Mouse (Mus musculus): ENCODE results near the gene Spon1.

The Spon1 gene

DNA sequence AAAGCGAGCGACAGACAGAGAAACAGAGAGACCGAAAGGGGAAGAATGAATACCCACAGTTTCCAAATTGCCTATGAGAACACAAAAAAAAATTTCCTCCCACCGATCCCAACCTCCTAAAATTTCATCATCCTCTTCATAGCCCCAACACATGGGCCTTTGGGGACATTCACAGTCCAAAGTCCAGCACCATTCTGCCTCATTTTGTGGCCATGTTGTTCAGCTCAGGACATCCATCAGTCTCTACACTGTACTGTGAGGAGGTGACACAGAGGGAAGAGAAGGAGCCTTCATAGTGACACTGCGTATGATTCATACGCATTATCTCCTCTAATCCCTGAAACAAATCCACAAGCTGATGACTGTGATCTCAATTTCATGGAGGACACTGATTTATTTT lies 12.7 kb downstream of the Spon1 start:
- DNase-seq (ENCODE audit: low spot score in 2 of 2): no peak

DNA sequence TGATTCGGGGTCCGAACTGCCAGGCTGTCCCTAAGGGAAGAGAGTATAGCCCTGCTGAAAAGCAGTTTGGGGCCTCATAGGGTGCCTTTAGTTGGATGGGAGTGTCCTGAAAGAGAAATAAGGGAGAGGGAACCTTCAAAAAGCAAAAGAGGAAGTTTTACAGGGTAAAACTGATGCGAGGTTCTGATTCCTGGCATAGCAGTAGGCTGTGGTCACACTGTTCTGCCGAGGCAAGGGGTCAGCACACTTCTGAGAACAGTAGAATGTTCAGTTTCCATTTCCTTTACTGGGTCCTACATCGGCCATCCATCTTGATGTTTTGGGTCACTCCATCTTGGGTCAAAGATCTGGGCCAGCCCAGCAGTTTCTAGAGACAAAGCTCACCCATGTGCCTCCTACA lies 14.5 kb downstream of the Spon1 start:
- no peak for DNase-seq (ENCODE audit: low spot score in 2 of 2)

DNA sequence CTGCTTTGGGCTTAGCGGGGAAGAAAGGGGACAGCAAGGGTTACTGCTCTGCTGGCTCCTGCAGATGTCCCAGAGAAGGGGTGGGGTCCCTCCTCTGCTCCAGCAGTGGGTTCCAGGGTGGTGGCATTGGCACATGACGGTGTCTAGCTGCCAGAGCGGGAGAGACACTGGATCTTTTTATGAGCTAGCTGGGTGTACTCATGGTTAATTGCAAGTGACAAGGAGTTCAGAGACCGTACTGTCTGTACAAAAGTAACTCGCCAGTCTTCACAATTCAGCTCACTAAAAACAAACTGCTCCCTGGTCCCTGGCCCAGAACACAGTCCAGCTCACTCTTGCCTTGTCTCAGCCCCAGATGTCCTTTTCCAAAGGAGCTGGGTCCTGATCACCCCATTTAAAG lies 26.2 kb downstream of the Spon1 start:
- peak in 1 of 2 experiments; percentile 34 for DNase-seq (ENCODE audit: low spot score in 2 of 2)

DNA sequence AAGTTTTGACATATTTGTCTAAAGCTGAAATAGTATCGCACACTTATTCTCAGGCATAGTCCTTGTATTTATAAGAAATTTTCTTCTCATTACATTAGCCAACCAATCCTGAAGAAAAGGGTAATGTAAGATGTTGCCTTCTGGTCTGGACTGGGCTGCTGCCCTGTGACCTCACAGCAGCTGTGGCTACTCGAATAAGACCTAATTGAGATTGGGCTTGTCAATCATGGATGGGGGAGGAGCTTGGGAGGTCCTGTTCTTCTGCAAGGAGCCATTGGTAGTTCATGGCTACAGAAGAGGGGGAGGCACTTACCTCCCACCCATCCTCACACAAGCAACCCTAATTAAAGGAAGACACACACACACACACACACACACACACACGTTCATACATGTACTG lies 27.1 kb downstream of the Spon1 start:
- DNase-seq (ENCODE audit: low spot score in 2 of 2): no peak

DNA sequence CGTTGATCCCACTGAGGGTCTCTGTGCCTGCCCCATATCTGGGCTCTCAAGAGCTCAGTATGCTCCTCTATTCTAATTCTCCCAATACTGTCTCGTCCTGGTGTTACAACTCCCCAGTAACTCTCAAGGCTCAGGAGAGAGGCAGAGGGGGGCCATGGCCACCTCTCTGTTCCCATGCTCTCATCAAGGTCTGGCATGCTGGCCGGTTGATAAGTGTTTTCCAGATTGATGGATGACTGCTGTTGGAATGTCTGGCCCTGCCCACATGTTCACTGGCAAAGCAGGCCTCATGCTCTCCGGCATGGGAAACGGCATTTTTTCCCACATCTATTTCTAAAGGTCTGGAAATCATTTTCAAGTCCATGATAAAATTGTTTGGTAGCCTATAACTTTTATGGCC lies 29.4 kb downstream of the Spon1 start:
- no peak for DNase-seq (ENCODE audit: low spot score in 2 of 2)

DNA sequence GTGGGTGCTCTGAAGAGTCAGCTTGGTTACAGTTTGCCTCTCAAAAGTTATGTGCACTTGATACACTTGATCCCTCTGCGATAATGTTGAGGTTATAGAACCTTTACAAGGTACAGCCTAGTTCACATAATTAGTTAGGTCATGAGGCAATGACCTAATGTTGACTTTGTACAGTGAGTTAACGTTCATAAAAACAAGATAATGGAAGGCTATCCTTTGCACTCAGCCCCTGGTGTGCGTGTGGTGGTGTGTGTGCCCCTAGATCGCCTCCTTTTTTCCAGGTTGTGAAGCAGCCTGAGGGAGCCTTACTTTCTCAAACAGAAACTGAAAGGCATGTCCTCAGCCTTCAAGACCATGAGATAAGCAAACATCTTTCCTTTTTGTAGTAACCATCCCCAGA lies 31.3 kb downstream of the Spon1 start:
- no peak for DNase-seq (ENCODE audit: low spot score in 2 of 2)

DNA sequence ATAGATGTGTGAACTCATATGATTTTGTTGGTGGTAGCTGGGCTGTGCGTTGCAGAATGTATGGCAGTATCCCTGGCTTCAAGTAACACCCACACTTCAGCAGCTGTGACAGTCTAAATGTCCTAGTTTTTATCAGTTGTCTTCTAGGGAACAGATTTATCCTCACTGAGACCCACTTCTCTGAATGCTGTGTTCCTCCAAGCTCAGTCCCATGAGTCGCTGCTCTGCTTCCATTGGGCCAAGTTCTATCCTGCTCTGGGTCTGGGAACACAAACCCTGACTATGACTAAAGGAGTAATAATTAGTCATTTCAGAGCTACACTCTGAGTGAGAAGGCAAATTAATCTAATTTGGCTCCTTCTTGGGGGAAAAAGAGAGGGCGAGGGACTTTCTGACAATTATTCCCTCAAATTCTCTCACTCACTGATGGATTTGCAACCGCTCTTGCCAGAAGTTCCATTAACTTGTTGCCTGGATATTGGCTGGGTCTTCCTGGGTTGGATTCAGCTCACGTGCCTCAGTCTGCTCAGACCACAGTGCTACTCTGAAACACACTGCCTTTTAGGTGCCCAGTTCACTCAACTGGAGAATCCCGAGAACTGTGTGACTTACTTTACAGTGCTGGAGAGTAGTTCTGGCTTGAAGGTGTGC lies 32.9 kb downstream of the Spon1 start:
- DNase-seq (ENCODE audit: low spot score in 2 of 2): no peak

DNA sequence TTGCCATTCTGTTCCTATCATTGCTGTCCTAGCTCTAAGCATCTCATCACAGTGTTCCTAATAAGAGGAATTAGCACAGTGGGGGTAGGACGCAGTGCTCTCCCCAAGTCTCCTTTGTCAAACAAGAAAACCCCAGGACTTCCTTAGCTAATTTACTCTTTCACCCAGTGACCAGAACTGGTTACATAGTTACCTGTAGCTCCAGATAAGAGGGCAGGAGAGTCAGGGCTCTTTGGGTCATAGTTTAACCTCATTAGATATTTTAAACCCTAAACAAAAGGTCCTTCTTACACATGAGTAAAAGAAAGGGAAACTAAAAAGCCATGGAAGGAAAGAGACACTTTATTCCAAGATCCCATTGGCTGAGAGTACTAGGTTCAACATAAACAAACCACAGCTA lies 44.0 kb downstream of the Spon1 start:
- DNase-seq (ENCODE audit: low spot score in 2 of 2): no peak

DNA sequence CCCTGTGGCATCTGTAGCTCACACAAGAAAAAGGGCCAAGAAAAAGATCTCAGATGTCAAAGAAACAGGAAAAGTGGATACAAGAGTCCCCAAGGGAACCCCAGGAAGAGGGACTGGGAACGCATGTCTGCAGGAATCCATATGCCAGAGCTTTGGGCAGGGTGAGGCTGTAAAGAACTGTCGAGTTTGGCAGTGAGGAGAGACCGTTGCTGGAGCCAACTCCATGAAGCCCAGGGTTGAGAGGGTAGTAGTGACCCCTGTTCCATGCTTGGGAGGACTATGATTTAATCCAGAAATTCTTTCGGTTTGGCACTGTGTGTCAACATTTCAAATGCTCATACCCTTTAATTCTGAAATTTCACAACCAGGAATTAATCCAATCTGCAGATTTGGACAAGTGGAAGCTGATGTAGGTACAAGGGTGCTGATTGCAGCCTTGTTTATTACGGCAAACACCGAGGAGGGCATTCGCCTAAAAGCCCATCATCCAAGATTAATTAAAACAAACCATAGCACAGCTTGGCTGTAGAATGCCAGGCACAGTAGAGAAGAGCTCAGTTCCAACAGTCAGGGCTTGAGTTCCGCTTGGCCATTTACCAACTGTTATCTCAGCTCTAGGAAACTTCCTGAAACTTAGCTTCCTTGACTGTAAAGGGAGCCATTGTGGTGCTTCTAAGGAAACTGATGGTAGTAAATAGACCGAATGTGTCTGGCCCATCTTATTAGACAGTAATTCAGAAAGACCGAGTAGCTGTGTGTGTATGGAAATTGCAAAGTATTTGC lies 45.8 kb downstream of the Spon1 start:
- DNase-seq (ENCODE audit: low spot score in 2 of 2): no peak

DNA sequence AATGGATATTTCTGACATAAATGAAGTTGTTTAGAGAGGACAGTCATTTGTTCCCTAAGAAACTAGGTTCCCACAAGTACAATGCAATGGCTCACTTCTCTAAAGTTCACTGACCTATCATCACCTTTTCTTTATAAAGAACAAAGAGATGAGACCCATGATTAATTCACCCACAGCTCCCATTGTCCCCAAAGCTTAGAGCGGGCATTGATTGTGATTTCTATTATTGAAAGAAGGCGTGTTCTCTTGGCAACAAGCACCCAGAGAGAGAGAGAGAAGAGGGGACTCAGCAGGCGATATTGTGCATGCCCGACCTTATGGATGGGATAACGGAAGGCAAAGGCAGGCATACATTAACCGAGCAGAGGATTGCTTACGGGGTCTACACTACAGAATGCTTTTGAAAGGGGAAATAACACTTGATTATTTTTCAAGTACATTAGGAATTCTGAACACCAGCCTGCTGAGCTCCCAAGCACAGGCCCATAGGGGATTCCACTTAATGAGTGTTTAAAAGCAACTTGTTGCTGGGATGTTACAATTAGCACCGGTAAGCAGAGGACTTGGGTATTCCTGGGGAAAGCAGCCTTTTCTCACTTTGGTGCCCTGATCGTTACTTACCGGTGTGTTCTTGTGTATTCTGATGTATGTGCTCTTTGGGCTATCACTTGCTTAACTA lies 48.4 kb downstream of the Spon1 start:
- no peak for DNase-seq (ENCODE audit: low spot score in 2 of 2)

DNA sequence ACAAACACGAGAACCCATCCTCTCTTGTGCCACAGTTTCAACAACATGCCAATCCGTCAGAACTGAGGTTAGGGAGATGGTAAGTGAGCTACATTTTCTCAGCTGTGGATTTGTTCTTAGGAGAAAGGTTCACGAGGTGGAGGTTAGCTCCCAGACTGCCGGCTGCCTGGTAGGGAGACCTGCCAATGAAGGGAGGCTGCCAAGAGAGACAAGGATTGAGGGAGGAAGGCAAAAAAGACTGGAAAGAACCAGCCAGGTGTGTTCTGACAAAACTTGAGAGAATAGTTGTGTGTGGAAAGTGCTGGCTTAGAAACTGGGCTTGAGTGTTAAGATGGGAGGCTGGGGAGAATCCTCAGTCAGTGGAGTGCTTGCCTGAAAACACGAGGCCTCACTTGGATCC lies 49.9 kb downstream of the Spon1 start:
- DNase-seq (ENCODE audit: low spot score in 2 of 2): no peak

DNA sequence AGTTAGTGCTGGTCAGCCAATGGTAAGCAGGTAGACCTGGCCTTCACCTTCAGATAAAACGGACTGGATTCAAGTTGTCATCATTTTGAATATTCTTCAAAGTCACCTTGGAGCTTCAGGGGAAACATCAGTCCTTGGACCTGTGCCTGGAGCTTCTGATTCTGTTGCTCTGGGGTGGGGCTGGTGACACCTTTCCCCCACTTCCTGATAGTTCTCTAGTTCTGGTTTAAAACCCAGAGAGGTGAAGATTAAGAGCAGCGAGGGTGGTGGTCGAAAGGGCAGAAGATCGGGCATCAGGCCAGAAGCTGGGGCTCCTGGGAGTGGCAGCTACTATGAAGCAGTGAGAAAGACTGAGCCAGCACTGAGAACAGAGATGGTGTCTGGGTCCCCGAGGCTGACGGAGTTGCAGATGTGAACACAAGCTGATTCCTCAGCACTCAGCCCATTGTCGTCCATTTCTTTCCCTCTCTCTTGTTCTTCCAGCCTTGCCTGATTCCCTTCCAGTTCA lies 51.1 kb downstream of the Spon1 start:
- DNase-seq (ENCODE audit: low spot score in 2 of 2): no peak

DNA sequence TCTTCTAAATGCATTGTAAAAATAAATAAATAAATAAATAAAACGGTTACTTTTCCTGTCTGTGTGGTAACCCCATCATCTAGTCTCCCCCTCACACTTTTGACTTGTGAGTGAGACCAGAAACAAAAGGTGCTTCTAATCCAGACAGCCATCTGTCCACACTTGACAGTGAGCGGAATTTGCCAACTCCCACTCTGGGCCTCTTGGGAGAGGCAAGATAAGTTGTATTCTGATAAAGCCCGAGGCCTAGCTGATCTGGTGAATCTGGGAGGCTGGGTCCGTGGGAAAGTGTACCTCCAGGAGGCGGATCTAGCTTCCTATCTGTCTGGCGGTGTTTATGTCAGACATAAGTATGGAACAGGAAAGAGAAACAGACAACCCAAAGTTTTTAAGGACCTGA lies 52.3 kb downstream of the Spon1 start:
- no peak for DNase-seq (ENCODE audit: low spot score in 2 of 2)

DNA sequence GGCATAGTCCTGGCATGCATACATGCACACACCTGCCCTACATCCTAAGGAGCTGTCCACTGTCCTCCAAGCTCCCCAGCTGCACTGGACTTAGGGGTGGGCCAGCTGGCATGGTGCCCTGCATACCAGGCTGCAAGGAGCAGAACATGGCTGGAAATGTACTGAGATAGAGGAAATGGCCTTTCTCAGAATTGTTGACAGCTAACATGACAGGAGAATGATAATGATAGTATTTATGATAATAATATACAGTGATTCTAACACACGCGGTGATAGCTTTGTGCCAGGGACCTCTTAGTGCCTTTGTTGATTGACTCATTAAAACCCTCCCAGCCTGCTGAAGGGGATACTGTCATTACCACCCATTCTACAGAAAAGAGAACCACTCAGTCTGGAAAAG lies 54.4 kb downstream of the Spon1 start:
- DNase-seq (ENCODE audit: low spot score in 2 of 2): no peak

DNA sequence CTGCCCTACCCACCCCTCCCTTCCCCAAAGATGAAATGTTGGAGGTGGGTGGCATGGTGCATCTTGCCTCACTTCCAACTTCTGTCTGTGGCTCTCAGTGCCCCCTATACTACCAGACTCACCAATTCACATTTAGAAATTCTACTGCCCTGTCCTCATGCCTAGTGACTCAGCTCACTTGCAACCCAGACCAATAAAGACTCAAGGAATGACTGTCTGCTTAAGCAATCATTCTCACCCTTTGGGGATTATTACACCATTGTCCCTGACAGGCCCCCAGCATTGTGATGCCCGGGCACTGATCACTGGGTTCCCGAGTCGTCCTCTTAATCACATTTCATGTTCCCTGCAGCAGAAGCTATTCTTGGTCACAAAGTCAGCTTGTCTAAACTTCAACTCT lies 57.2 kb downstream of the Spon1 start:
- no peak for DNase-seq (ENCODE audit: low spot score in 2 of 2)

DNA sequence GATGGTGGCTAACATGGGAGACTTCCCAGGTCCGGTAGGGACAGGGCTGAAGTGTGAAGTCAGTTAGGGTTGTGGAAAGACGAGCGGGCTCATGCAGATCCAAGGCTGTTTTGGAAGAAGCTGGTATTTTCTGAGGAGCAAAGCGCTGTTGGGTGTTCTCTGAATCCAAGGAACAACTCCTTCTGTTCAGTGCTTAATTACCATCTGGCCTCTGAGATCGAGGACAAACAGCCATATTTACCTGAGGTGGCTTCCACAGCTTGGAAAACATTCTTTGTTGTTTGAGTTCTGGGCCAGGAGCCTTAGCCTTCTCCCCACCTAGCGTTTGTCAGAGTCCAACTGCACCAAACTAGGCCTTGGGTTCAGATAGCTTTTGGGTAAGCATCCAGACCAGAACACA lies 58.9 kb downstream of the Spon1 start:
- DNase-seq (ENCODE audit: low spot score in 2 of 2): no peak

DNA sequence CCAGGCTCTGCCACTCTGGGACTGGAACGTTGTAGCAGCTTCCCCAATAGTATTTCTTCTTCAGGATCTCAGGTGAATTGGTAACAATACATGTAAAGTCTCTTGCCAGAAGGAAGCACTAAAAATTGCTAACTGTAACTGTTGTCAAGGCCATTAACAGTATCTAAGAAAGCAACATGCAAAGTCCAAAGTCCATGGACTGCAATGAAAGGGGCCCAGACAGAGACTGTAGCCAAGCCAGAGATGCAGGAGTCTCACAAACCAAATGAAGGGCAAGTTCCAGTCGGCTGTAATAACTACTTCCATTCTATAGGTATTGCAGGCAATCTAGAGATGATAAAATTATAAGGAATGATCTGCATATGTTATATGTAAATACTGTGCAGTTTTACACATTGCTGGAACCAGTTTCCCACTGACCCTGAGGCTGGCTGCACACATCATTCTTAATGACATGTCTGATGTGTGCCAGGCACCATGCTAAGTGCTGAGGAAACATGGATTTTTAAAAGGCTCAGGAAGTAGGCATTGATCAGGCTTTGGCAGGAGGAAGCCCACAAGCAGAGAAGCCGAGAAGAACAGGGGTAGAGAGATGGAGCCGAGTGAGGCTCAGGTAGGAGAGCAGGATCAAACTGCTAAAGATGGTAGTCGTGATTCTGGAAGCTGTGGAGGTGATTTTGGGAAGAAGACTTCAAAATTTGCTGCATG lies 59.9 kb downstream of the Spon1 start:
- DNase-seq (ENCODE audit: low spot score in 2 of 2): no peak

DNA sequence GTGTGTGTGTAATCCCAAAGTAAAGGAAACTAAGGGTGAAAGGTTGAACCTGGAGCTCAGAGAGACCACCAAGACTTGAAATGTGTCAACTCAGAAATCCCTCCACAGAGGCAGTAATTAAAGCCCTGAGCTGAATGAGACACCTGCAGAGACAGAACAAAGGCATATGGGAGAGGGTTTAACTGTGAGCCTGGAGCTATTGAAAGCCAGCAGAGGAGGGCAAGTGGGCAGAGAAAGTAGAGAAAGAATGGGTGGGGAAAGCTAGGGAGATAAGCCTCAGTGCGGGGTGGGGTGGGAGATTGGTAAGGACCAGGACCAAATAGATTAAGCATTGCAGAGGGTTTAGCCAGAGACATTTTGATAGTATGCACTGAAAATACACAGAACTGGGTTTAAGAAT lies 60.7 kb downstream of the Spon1 start:
- DNase-seq (ENCODE audit: low spot score in 2 of 2): no peak

DNA sequence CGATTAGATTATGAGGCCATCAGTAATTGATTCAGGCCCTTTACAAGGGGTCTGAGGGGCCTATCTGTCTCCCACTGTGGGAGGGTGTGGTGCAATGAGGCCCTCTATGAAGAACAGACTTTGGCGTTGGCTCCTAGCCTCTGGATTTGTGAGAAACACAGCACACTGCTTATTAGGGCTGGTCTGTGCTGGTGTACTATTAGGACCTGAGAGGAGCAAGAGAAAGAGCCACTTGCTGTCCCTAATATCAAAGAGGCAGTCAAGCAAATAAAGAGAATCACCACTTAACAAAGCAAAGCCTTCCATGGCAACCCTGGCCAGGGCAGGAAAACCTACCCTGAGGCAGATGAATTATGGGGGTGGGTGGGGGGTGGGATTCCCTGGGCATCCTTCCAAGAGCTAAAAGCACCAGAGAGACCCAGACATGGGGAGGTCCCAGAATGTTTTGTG lies 62.3 kb downstream of the Spon1 start:
- no peak for DNase-seq (ENCODE audit: low spot score in 2 of 2)

DNA sequence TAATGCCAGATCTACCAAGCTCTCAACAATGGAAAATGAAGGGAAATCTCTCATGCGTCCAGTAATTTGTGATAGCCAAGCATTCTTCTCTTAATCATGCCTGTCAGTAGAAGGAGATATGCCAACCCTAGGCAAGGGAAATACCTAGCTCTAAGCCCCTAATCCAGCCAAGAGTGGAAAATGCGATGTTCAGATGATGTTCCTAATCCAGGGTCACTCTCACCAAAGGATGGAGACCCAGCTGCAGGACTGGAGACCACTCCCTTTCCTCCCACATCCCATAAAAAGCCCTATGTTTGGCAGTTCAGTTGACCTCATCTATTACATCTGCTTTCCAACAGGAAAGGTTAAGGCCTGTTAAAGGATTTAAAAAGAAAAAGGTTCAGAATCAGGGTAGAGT lies 62.8 kb downstream of the Spon1 start:
- DNase-seq (ENCODE audit: low spot score in 2 of 2): no peak

DNA sequence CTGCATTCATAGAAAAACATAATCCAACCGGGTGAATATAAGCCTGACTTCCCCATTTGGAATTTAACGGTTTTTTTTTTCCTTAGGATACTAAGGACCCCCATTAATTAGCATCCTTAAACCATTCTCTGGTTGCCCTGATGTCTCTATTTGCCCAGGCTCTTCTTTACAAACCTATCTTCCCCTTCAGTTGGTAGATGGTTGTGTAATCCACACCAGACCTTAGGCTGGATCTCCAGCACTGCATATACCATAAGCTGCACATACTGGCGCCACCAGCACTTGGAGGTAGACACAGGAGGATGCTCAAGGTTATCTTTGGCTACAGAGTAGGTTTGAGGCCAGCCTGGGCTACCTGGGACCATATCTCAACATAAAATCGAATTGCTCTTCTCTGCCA lies 71.4 kb downstream of the Spon1 start:
- DNase-seq (ENCODE audit: low spot score in 2 of 2): no peak

DNA sequence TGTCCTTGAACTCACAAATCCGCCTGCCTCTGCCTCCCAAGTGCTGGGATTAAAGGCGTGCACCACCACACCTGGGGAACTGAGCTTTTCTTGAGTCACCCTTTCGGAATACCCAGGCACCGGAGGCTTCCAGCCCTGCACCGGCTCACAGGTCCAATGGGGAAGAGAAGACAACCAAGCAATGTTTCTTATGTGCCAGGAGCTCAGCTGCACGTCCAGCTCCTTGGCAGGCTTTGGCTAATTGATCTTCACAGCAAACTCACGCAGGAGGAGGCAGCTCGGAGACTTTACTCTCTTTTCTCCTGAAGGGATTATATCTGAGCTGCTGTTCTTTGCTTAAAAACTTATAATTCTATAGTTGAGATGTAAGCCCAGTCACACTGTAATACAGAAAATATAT lies 73.6 kb downstream of the Spon1 start:
- no peak for DNase-seq (ENCODE audit: low spot score in 2 of 2)
